Mouse (Mus musculus): ENCODE data around the gene Zscan18.

- TF ChIP-seq EP300 (IDR thresholded peaks at IDR 0.05; ENCODE audit: insufficient read depth, low read depth, low read length), result no peak
- no peak for TF ChIP-seq POLR2A (IDR thresholded peaks at IDR 0.05; ENCODE audit: insufficient read depth, low read depth, low read length)
- no peak for TF ChIP-seq CTCF (IDR thresholded peaks at IDR 0.05)
Measured at GRCm38 (mm10) chr7:12779141-12779540, 24.3 kb downstream of the Zscan18 start.
